Mouse (Mus musculus) layer of hippocampus, postnatal 10 days (tissue): ENCODE results near the gene Mmd. TPM values are rescaled to one million over a fixed set of nuclear protein-coding genes. Genes with fewer than 3 reads are reported as not detected.

Source experiments
- DNase-seq, 2 experiments: peaks; one replicate each; pipeline ENCODE4 v3.0.0; 2021; ENCODE audit warnings: low spot score in 2 of 2
- total RNA-seq, 2 experiments: library from RNA; stranded (reverse); gene quantifications; 2 replicates each; pipeline ENCODE4 v1.2.3; 2021

Mmd gene
- total RNA-seq, 2 experiments from 2014 or later, result 311 to 324 TPM

- no peak for DNase-seq
Observed at GRCm38 (mm10) chr11:90283159-90283558, 33.9 kb downstream of the Mmd start.

GRCm38 (mm10) chr11:90283601-90284000 lies 34.3 kb downstream of the Mmd start:
- DNase-seq, result no peak

- no peak for DNase-seq
Observed at GRCm38 (mm10) chr11:90284079-90284478, 34.8 kb downstream of the Mmd start.

GRCm38 (mm10) chr11:90284623-90285022 lies 35.4 kb downstream of the Mmd start:
- DNase-seq, result no peak

- DNase-seq, result no peak
Observed at GRCm38 (mm10) chr11:90286550-90287154, 37.4 kb downstream of the Mmd start.

- DNase-seq, result no peak
Observed at GRCm38 (mm10) chr11:90291156-90291555, 41.9 kb downstream of the Mmd start.

- no peak for DNase-seq
Observed at GRCm38 (mm10) chr11:90292766-90293165, 43.5 kb downstream of the Mmd start.

GRCm38 (mm10) chr11:90294622-90295021 lies 45.4 kb downstream of the Mmd start:
- no peak for DNase-seq

- no peak for DNase-seq
Observed at GRCm38 (mm10) chr11:90306067-90306466, 56.8 kb downstream of the Mmd start.

GRCm38 (mm10) chr11:90306993-90307392 lies 57.7 kb downstream of the Mmd start:
- DNase-seq, result peak; percentile 49 to 62

- no peak for DNase-seq
Observed at GRCm38 (mm10) chr11:90314606-90315005, 65.3 kb downstream of the Mmd start.

GRCm38 (mm10) chr11:90317482-90317881 lies 68.2 kb downstream of the Mmd start:
- peak; percentile 60 to 70 for DNase-seq

GRCm38 (mm10) chr11:90320922-90321321 lies 71.7 kb downstream of the Mmd start:
- DNase-seq, result no peak

- DNase-seq, result no peak
Observed at GRCm38 (mm10) chr11:90324597-90324996, 75.3 kb downstream of the Mmd start.

- DNase-seq, result no peak
Observed at GRCm38 (mm10) chr11:90326146-90326545, 76.9 kb downstream of the Mmd start.

- no peak for DNase-seq
Observed at GRCm38 (mm10) chr11:90326836-90327235, 77.6 kb downstream of the Mmd start.

Other genes with a start within 250 kb of the Mmd start
- under 1 TPM; 0.78 to 0.80 TPM for gene Pctp, start 246.6 kb upstream of the Mmd start, total RNA-seq
- gene Tmem100, start 219.1 kb upstream of the Mmd start, total RNA-seq, result 10 to 100 TPM; 28.2 to 30.1 TPM
- 10 to 100 TPM in 1 of 2 experiments, 1 to 10 TPM in 1; 7.7 to 10.8 TPM for gene Gm45716, start 61.8 kb upstream of the Mmd start, total RNA-seq
- 10 to 100 TPM; 29.6 to 31.3 TPM for gene Hlf, start 141.4 kb downstream of the Mmd start, total RNA-seq